Mouse (Mus musculus): Measurements from ENCODE around the gene Cln3. TPM values are rescaled to one million over a fixed set of nuclear protein-coding genes. Genes with fewer than 3 reads are reported as not detected.

The Cln3 gene
- polyA plus RNA-seq, 1 experiment from 2014 or later, result 24.0 TPM

GRCm38 (mm10) chr7:126623381-126623780 is 37.8 kb upstream of the Cln3 start:
- no peak for DNase-seq (ENCODE audit: low spot score)
- Histone ChIP-seq H3K4me3 (ENCODE audit: low read depth, low read length) (no peak overlapping the region), H3K9ac (ENCODE audit: low read length) (no peak overlapping the region), H3K4me1 (ENCODE audit: control insufficient read depth, insufficient read depth, low read length) (no peaks in the 10 kb centered on the region), H3K9me3 (replicated peaks; ENCODE audit: control insufficient read depth, low read length) (no peaks in the 10 kb centered on the region), H3K36me3 (ENCODE audit: control insufficient read depth, insufficient read depth, low read length) (no peaks in the 10 kb centered on the region), H3K27ac (ENCODE audit: low read depth, low read length) (no peak overlapping the region), H3K27me3 (replicated peaks; ENCODE audit: control insufficient read depth, insufficient read depth, low read length) (no peaks in the 10 kb centered on the region), H3K4me2 (ENCODE audit: low read length) (no peak overlapping the region)
- 88% methylated on average over 1 of the region's 1 CpGs for WGBS
- no peak for ATAC-seq

GRCm38 (mm10) chr7:126621452-126622359 is 36.1 kb upstream of the Cln3 start:
- no peaks in the 10 kb centered on the region for H3K27me3 ChIP-seq (replicated peaks; ENCODE audit: control insufficient read depth, insufficient read depth, low read length)
- DNase-seq (ENCODE audit: low spot score) (no peak), ATAC-seq (no peak)
- H3K36me3 ChIP-seq (ENCODE audit: control insufficient read depth, insufficient read depth, low read length), result no peaks in the 10 kb centered on the region
- H3K9ac ChIP-seq (ENCODE audit: low read length), result no peak overlapping the region
- H3K4me2 ChIP-seq (ENCODE audit: low read length), result no peak overlapping the region
- no peak overlapping the region for H3K27ac ChIP-seq (ENCODE audit: low read depth, low read length)
- no peak overlapping the region for H3K4me3 ChIP-seq (ENCODE audit: low read depth, low read length)
- 83% methylated on average over 9 of the region's 9 CpGs for WGBS
- no peaks in the 10 kb centered on the region for H3K4me1 ChIP-seq (ENCODE audit: control insufficient read depth, insufficient read depth, low read length)
- H3K9me3 ChIP-seq (replicated peaks; ENCODE audit: control insufficient read depth, low read length), result no peaks in the 10 kb centered on the region

DNA sequence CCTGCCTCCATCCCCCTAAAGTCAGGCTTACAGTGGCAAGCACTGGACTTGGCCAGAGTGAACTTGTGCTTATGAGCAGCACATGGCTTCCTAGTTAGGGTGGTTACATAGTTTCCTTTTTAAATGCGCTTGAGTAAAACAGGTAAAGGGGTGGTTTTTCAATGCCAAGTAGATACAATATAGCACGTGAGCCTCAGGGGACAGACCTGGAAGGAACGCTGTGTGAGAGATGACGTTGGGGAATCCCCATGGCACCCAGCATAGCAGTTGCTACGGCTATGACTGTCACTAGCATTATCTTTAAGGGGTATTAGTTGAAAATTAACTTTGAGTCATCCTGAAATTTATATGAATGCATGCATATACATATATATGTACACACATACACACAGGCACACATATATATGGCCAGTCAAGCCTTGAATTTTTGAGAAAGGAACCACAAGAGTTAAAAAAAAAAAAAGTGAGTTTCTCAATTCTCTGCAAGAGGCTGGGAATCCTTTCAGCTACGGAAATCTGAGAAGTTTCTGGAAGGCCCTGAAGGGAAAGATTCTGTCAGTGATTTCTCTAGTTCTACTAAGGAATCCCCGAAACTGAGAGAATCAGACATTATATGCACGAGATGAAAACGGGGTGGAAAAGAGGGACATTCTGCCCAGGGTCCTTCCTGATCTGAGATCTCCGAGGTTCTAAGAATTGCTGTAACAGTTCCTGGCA is 34.1 kb upstream of the Cln3 start:
- ATAC-seq, result no peak
- Histone ChIP-seq H3K9ac (ENCODE audit: low read length) (no peak overlapping the region), H3K36me3 (ENCODE audit: control insufficient read depth, insufficient read depth, low read length) (no peaks in the 10 kb centered on the region), H3K4me2 (ENCODE audit: low read length) (no peak overlapping the region), H3K4me3 (ENCODE audit: low read depth, low read length) (no peak overlapping the region), H3K27me3 (replicated peaks; ENCODE audit: control insufficient read depth, insufficient read depth, low read length) (no peaks in the 10 kb centered on the region), H3K9me3 (replicated peaks; ENCODE audit: control insufficient read depth, low read length) (no peaks in the 10 kb centered on the region), H3K4me1 (ENCODE audit: control insufficient read depth, insufficient read depth, low read length) (no peaks in the 10 kb centered on the region), H3K27ac (ENCODE audit: low read depth, low read length) (no peak overlapping the region)
- no peak for DNase-seq (ENCODE audit: low spot score)
- WGBS, result 85% methylated on average over 10 of the region's 10 CpGs

DNA sequence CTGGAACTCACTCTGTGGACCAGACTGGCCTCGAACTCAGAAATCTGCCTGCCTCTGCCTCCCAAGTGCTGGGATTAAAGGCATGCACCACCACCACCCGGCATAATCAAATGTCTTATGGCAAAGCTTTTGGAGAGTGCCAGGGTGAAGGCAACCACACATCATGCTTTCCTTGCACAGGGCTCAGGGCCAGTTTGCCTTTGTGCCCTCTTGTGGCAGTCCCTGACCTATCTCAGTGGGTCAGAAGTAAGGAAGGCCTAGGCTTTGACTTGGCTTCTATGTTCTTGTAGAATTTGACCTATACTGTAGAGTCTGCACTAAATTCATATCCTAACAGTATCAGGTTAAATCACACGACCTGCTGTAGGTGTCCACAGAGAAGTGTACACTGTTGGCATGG is 31.1 kb upstream of the Cln3 start:
- Histone ChIP-seq H3K9ac (ENCODE audit: low read length) (no peak overlapping the region), H3K4me3 (ENCODE audit: low read depth, low read length) (no peak overlapping the region), H3K4me1 (ENCODE audit: control insufficient read depth, insufficient read depth, low read length) (no peaks in the 10 kb centered on the region), H3K4me2 (ENCODE audit: low read length) (no peak overlapping the region), H3K27ac (ENCODE audit: low read depth, low read length) (no peak overlapping the region), H3K36me3 (ENCODE audit: control insufficient read depth, insufficient read depth, low read length) (no peaks in the 10 kb centered on the region), H3K27me3 (replicated peaks; ENCODE audit: control insufficient read depth, insufficient read depth, low read length) (no peaks in the 10 kb centered on the region), H3K9me3 (replicated peaks; ENCODE audit: control insufficient read depth, low read length) (no peaks in the 10 kb centered on the region)
- no peak for DNase-seq (ENCODE audit: low spot score)
- WGBS, result 76% methylated on average over 3 of the region's 3 CpGs
- no peak for ATAC-seq

DNA sequence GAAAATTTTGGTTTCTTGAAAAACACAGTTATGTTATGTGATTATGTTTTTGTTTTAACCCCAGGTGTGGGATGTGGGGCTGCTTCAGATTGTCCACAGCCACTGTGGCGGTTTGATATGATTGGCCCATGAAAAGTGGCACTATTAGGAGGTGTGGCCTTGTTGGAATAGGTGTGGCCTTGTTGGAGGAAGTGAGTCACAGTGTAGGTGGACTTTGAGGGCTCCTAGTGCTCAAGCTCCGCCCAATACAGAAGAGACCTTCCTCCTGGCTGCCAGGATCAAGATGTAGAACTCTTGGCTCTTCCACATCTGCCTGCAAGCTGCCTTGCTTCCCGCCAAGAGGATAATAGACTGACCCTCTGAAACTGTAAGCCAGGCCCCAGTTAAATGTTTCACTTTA is 27.1 kb upstream of the Cln3 start:
- DNase-seq (ENCODE audit: low spot score) (no peak), ATAC-seq (no peak)
- WGBS, result 72% methylated on average over 3 of the region's 3 CpGs
- H3K27ac ChIP-seq (ENCODE audit: low read depth, low read length), result no peak overlapping the region
- no peaks in the 10 kb centered on the region for H3K36me3 ChIP-seq (ENCODE audit: control insufficient read depth, insufficient read depth, low read length)
- no peak overlapping the region for H3K9ac ChIP-seq (ENCODE audit: low read length)
- H3K4me2 ChIP-seq (ENCODE audit: low read length), result no peak overlapping the region
- no peak overlapping the region for H3K4me3 ChIP-seq (ENCODE audit: low read depth, low read length)
- H3K4me1 ChIP-seq (ENCODE audit: control insufficient read depth, insufficient read depth, low read length), result no peaks in the 10 kb centered on the region
- H3K9me3 ChIP-seq (replicated peaks; ENCODE audit: control insufficient read depth, low read length), result no peaks in the 10 kb centered on the region
- no peaks in the 10 kb centered on the region for H3K27me3 ChIP-seq (replicated peaks; ENCODE audit: control insufficient read depth, insufficient read depth, low read length)

DNA sequence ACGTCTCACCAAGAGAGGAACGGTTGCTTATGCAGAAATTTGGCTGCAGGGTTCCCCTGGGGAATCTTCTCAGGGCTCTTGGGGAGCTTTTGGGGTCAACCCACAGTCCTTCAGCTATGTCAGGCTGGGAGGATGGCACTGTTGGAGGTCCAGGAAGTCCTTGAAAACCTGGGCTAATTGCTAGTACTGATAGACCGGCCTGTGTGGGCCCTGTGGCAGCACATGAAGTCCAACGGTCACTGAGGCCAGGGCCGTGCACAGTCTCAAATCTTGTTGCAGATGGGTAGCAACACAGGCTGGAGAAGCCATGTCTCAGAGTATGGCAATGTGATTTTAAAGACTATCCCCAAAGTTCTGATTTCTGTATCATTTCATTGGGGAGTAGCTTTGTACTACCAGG is 22.2 kb upstream of the Cln3 start:
- no peak overlapping the region for H3K27ac ChIP-seq (ENCODE audit: low read depth, low read length)
- 86% methylated on average over 5 of the region's 5 CpGs for WGBS
- H3K27me3 ChIP-seq (replicated peaks; ENCODE audit: control insufficient read depth, insufficient read depth, low read length), result no peaks in the 10 kb centered on the region
- ATAC-seq, result no peak
- H3K4me1 ChIP-seq (ENCODE audit: control insufficient read depth, insufficient read depth, low read length), result no peaks in the 10 kb centered on the region
- H3K9me3 ChIP-seq (replicated peaks; ENCODE audit: control insufficient read depth, low read length), result no peaks in the 10 kb centered on the region
- no peak for DNase-seq (ENCODE audit: low spot score)
- no peak overlapping the region for H3K4me3 ChIP-seq (ENCODE audit: low read depth, low read length)
- H3K4me2 ChIP-seq (ENCODE audit: low read length), result no peak overlapping the region
- H3K36me3 ChIP-seq (ENCODE audit: control insufficient read depth, insufficient read depth, low read length), result no peaks in the 10 kb centered on the region
- no peak overlapping the region for H3K9ac ChIP-seq (ENCODE audit: low read length)

DNA sequence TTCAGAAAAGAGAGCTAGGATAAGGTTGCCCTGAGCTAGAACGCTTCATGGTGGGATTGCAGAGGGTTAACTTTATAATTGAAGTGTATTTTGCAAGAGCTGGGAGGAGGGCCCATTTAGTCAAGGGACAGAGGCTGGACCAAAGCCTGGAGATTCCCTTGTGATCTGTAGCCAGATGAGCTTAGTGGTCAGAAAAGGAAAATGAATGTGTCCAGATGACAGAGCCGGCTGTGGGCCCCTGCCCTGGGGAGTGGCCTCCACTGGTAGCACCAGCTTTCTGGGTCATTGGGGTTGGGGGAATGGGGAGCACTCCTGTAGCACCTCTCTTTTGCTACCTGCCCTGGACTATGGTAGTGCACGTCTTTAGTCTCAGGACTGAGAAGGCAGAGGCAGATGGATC is 21.4 kb upstream of the Cln3 start:
- no peak overlapping the region for H3K4me3 ChIP-seq (ENCODE audit: low read depth, low read length)
- no peaks in the 10 kb centered on the region for H3K9me3 ChIP-seq (replicated peaks; ENCODE audit: control insufficient read depth, low read length)
- no peaks in the 10 kb centered on the region for H3K36me3 ChIP-seq (ENCODE audit: control insufficient read depth, insufficient read depth, low read length)
- H3K27me3 ChIP-seq (replicated peaks; ENCODE audit: control insufficient read depth, insufficient read depth, low read length), result no peaks in the 10 kb centered on the region
- ATAC-seq, result no peak
- no peak for DNase-seq (ENCODE audit: low spot score)
- WGBS, result 84% methylated on average over 3 of the region's 3 CpGs
- H3K27ac ChIP-seq (ENCODE audit: low read depth, low read length), result no peak overlapping the region
- H3K4me1 ChIP-seq (ENCODE audit: control insufficient read depth, insufficient read depth, low read length), result no peaks in the 10 kb centered on the region
- H3K9ac ChIP-seq (ENCODE audit: low read length), result no peak overlapping the region
- no peak overlapping the region for H3K4me2 ChIP-seq (ENCODE audit: low read length)

GRCm38 (mm10) chr7:126606611-126607010 is 21.0 kb upstream of the Cln3 start:
- Histone ChIP-seq H3K36me3 (ENCODE audit: control insufficient read depth, insufficient read depth, low read length) (no peaks in the 10 kb centered on the region), H3K9ac (ENCODE audit: low read length) (no peak overlapping the region), H3K4me2 (ENCODE audit: low read length) (no peak overlapping the region), H3K27ac (ENCODE audit: low read depth, low read length) (no peak overlapping the region), H3K9me3 (replicated peaks; ENCODE audit: control insufficient read depth, low read length) (no peaks in the 10 kb centered on the region), H3K4me1 (ENCODE audit: control insufficient read depth, insufficient read depth, low read length) (no peaks in the 10 kb centered on the region), H3K4me3 (ENCODE audit: low read depth, low read length) (no peak overlapping the region), H3K27me3 (replicated peaks; ENCODE audit: control insufficient read depth, insufficient read depth, low read length) (no peaks in the 10 kb centered on the region)
- no peak for ATAC-seq
- no peak for DNase-seq (ENCODE audit: low spot score)
- 90% methylated on average over 5 of the region's 5 CpGs for WGBS

DNA sequence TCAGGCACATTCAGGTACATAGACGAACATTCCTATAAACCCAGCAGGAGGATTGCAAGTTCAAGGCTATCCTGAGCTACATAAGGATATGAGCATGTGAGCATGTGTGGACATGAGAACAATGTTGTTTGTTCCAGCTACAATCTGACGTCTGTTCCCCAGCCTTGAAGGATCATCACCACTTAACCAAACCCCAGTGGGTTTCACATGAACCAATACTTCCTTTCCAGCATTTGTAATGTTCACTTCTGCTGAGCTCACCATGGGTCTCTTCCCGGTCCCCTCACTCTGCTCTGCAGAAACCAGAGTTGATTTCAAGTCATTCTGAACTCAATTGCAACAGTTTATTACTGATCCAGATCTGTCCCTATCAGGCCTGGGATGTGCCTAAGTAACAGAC is 17.0 kb upstream of the Cln3 start:
- H3K9ac ChIP-seq (ENCODE audit: low read length), result no peak overlapping the region
- H3K9me3 ChIP-seq (replicated peaks; ENCODE audit: control insufficient read depth, low read length), result no peaks in the 10 kb centered on the region
- H3K27ac ChIP-seq (ENCODE audit: low read depth, low read length), result no peak overlapping the region
- H3K27me3 ChIP-seq (replicated peaks; ENCODE audit: control insufficient read depth, insufficient read depth, low read length), result no peaks in the 10 kb centered on the region
- H3K36me3 ChIP-seq (ENCODE audit: control insufficient read depth, insufficient read depth, low read length), result no peaks in the 10 kb centered on the region
- no peaks in the 10 kb centered on the region for H3K4me1 ChIP-seq (ENCODE audit: control insufficient read depth, insufficient read depth, low read length)
- no peak for ATAC-seq
- H3K4me3 ChIP-seq (ENCODE audit: low read depth, low read length), result no peak overlapping the region
- no peak for DNase-seq (ENCODE audit: low spot score)
- no peak overlapping the region for H3K4me2 ChIP-seq (ENCODE audit: low read length)
- 92% methylated on average over 3 of the region's 3 CpGs for WGBS
